Mouse (Mus musculus) heart, postnatal 0 days (tissue): ENCODE data around the gene Itga8.

Source experiments
- CTCF ChIP-seq: IDR thresholded peaks from 2 replicates; pipeline ENCODE4 v1.5.1; 2016; ENCODE audit warnings: antibody characterized with exemption, control low read depth, low read depth
- EP300 ChIP-seq: IDR thresholded peaks from 2 replicates; pipeline ENCODE4 v1.6.1; 2016; ENCODE audit warnings: antibody characterized with exemption, low read depth

GRCm38 (mm10) chr2:12328355-12329067 is 26.8 kb upstream of the Itga8 start:
- TF ChIP-seq CTCF (no peak), EP300 (no peak)
